Comparison of ENCODE assay signal across 8 mouse cellular contexts in genomic region chr2:143837291-143837701, GRCm38 (mm10). TPM values are rescaled to one million over a fixed set of nuclear protein-coding genes. Genes with fewer than 3 reads are reported as not detected.
A peak's percentile ranks its signal among the peaks of the same experiment; 100 is the strongest.
DNase-seq lines count a peak whose midpoint lies in the region; ATAC-seq and TF ChIP-seq lines count a peak whose summit lies in the region.

No protein-coding gene starts in this region.

- ATAC-seq in CD4-positive, CD25-positive, alpha-beta regulatory T cell, adult 4 months = peak; percentile 70
- peak; percentile 56; the same call in 1 of the 2 replicates for ATAC-seq in heart, postnatal 0 days (ENCODE audit: insufficient read depth, low read depth)
- no peak for ATAC-seq in liver, embryonic 15.5 days (ENCODE audit: insufficient read depth)
- ATAC-seq in neural tube, embryonic 12.5 days (ENCODE audit: low FRiP score, low read depth) = peak; percentile 77

- H3K36me3 ChIP-seq in forebrain, embryonic 10.5 days (replicated peaks) = no peaks in the 10 kb centered on the region
- no peaks in the 10 kb centered on the region for H3K36me3 ChIP-seq in heart, postnatal 0 days (replicated peaks; ENCODE audit: control insufficient read depth, insufficient read depth, low read length)
- no peaks in the 10 kb centered on the region for H3K36me3 ChIP-seq in liver, embryonic 15.5 days (replicated peaks)
- H3K36me3 ChIP-seq in neural tube, embryonic 12.5 days = no peaks in the 10 kb centered on the region

- peak; percentile 50 for DNase-seq in c-Kit-negative CD71-positive TER-119-positive erythroid progenitor cells, embryonic 14.5 days (ENCODE audit: low read depth, low spot score)
- DNase-seq in forebrain, embryonic 10.5 days (ENCODE audit: extremely low spot score, low spot score) = peak; percentile 71
- DNase-seq in heart, postnatal 0 days (ENCODE audit: low spot score) = peak; percentile 64
- DNase-seq in kidney, postnatal 36 days = peak; percentile 70 to 80
- DNase-seq in telencephalon, adult 2 months (ENCODE audit: low read depth, low spot score) = peak; percentile 60

- WGBS in forebrain, embryonic 10.5 days = 3% methylated on average over 8 of the region's 8 CpGs
- 3% methylated on average over 8 of the region's 8 CpGs for WGBS in heart, postnatal 0 days
- 5% methylated on average over 8 of the region's 8 CpGs for WGBS in liver, embryonic 15.5 days (ENCODE audit: insufficient replicate concordance)
- WGBS in neural tube, embryonic 12.5 days = under 1% methylated on average over 8 of the region's 8 CpGs

- no peak overlapping the region for H3K27ac ChIP-seq in forebrain, embryonic 10.5 days
- no peak overlapping the region for H3K27ac ChIP-seq in heart, postnatal 0 days (ENCODE audit: low read depth)
- H3K27ac ChIP-seq in liver, embryonic 15.5 days (replicated peaks) = no peak overlapping the region
- no peak overlapping the region for H3K27ac ChIP-seq in neural tube, embryonic 12.5 days

- peak overlapping the region; percentile 41 for H3K4me3 ChIP-seq in forebrain, embryonic 10.5 days
- H3K4me3 ChIP-seq in heart, postnatal 0 days (ENCODE audit: low read depth, low read length) = peak overlapping the region; percentile 26
- no peak overlapping the region; the same call in 1 of the 2 replicates for H3K4me3 ChIP-seq in liver, embryonic 15.5 days (replicated peaks)
- H3K4me3 ChIP-seq in neural tube, embryonic 12.5 days = 0 out of 2 replicates have a peak overlapping the region, but pooled peaks have one; percentile 18

- peaks cover 5% of the 10 kb centered on the region for H3K4me1 ChIP-seq in forebrain, embryonic 10.5 days
- H3K4me1 ChIP-seq in heart, postnatal 0 days (ENCODE audit: control insufficient read depth, insufficient read depth) = no peaks in the 10 kb centered on the region
- peaks cover 9% of the 10 kb centered on the region for H3K4me1 ChIP-seq in liver, embryonic 15.5 days (replicated peaks)
- peaks cover 3% of the 10 kb centered on the region; the same call in 1 of the 2 replicates for H3K4me1 ChIP-seq in neural tube, embryonic 12.5 days

- no peak overlapping the region for H3K9ac ChIP-seq in heart, postnatal 0 days (replicated peaks; ENCODE audit: low read depth, low read length)
- no peak overlapping the region for H3K9ac ChIP-seq in liver, embryonic 15.5 days
- H3K9ac ChIP-seq in neural tube, embryonic 12.5 days = no peak overlapping the region

- TF ChIP-seq CTCF in heart, postnatal 0 days (IDR thresholded peaks at IDR 0.05; ENCODE audit: low read depth) = peak; percentile 84

- H3K27me3 ChIP-seq in forebrain, embryonic 10.5 days (ENCODE audit: poor library complexity, severe bottlenecking) = no peaks in the 10 kb centered on the region
- H3K27me3 ChIP-seq in heart, postnatal 0 days (ENCODE audit: control insufficient read depth, insufficient read depth, low read length) = no peaks in the 10 kb centered on the region
- H3K27me3 ChIP-seq in liver, embryonic 15.5 days = no peaks in the 10 kb centered on the region
- no peaks in the 10 kb centered on the region for H3K27me3 ChIP-seq in neural tube, embryonic 12.5 days (replicated peaks)

- H3K4me2 ChIP-seq in heart, postnatal 0 days (ENCODE audit: low read depth, low read length) = peak overlapping the region; percentile 62
- H3K4me2 ChIP-seq in liver, embryonic 15.5 days = peak overlapping the region; percentile 50
- peak overlapping the region; percentile 55 for H3K4me2 ChIP-seq in neural tube, embryonic 12.5 days (replicated peaks)

- H3K9me3 ChIP-seq in forebrain, embryonic 10.5 days = no peaks in the 10 kb centered on the region
- no peaks in the 10 kb centered on the region for H3K9me3 ChIP-seq in heart, postnatal 0 days (replicated peaks; ENCODE audit: control insufficient read depth, low read length)
- no peaks in the 10 kb centered on the region for H3K9me3 ChIP-seq in liver, embryonic 15.5 days (replicated peaks)
- no peaks in the 10 kb centered on the region for H3K9me3 ChIP-seq in neural tube, embryonic 12.5 days

- no peak for TF ChIP-seq EP300 in heart, postnatal 0 days (IDR thresholded peaks at IDR 0.05; ENCODE audit: low read depth)

RNA-seq across cellular contexts. Expression of gene Bfsp1, which starts 25.7 kb away (rescaled TPM):
- polyA plus RNA-seq in CD4-positive, CD25-positive, alpha-beta regulatory T cell, adult 4 months (2017; shearing (Covaris generic)) = not detected
- 0.74 and 0.75 TPM in 2 replicates for polyA plus RNA-seq in forebrain, embryonic 10.5 days (2016; fragmentation: Nextera tagmentation; extraction: Ambion mirVana)
- total RNA-seq in heart, postnatal 0 days (2014; rRNA removed; ENCODE audit: low replicate concordance) = 0.23 and 0.70 TPM in 2 replicates
- 1.1 and 1.3 TPM in 2 replicates for polyA plus RNA-seq in heart, postnatal 0 days (2015; fragmentation: Nextera tagmentation; extraction: Ambion mirVana)
- polyA plus RNA-seq in liver, embryonic 15.5 days (2015; fragmentation: Nextera tagmentation; extraction: Ambion mirVana) = 0.14 and 0.22 TPM in 2 replicates
- 1.3 and 1.4 TPM in 2 replicates for polyA plus RNA-seq in neural tube, embryonic 12.5 days (2016; fragmentation: Nextera tagmentation; extraction: Ambion mirVana)
